Mouse (Mus musculus): Measurements from ENCODE around the gene Mbd3.

The Mbd3 gene

GRCm38 (mm10) chr10:80396822-80397523 is 2.4 kb downstream of the Mbd3 start:
- DNase-seq: no peak

- no peak for DNase-seq
Measured at GRCm38 (mm10) chr10:80395025-80395627, 4.2 kb downstream of the Mbd3 start.

- DNase-seq: peak; percentile 64 to 88
Measured at GRCm38 (mm10) chr10:80392687-80393086, 6.7 kb downstream of the Mbd3 start.

- peak; percentile 50 to 75 for DNase-seq
Measured at GRCm38 (mm10) chr10:80390697-80391096, 8.7 kb downstream of the Mbd3 start.

- peak in 1 of 2 experiments; percentile 33 for DNase-seq
Measured at GRCm38 (mm10) chr10:80389185-80389708, 10.1 kb downstream of the Mbd3 start.

GRCm38 (mm10) chr10:80388731-80389130 is 10.6 kb downstream of the Mbd3 start:
- DNase-seq: no peak

- peak; percentile 92 to 94 for DNase-seq
Measured at GRCm38 (mm10) chr10:80387522-80387959, 11.8 kb downstream of the Mbd3 start, which contains the start of gene Mex3d. Gene Mex3d, minus strand, starts transcription at chr10:80387659.

GRCm38 (mm10) chr10:80386735-80387471 is 12.4 kb downstream of the Mbd3 start:
- no peak for DNase-seq

- no peak for DNase-seq
Measured at GRCm38 (mm10) chr10:80385811-80386734, 13.3 kb downstream of the Mbd3 start.

- no peak for DNase-seq
Measured at GRCm38 (mm10) chr10:80385310-80385709, 14.0 kb downstream of the Mbd3 start.

GRCm38 (mm10) chr10:80384709-80385108 is 14.6 kb downstream of the Mbd3 start:
- DNase-seq: no peak

GRCm38 (mm10) chr10:80384115-80384639 is 15.2 kb downstream of the Mbd3 start:
- no peak for DNase-seq

- peak in 1 of 2 experiments; percentile 32 for DNase-seq
Measured at GRCm38 (mm10) chr10:80383431-80383830, 15.9 kb downstream of the Mbd3 start.

GRCm38 (mm10) chr10:80382641-80383365 is 16.5 kb downstream of the Mbd3 start:
- no peak for DNase-seq

GRCm38 (mm10) chr10:80377716-80378115 is 21.6 kb downstream of the Mbd3 start:
- peak in 1 of 2 experiments; percentile 56 for DNase-seq

- DNase-seq: peak; percentile 92 to 97
Measured at GRCm38 (mm10) chr10:80376160-80376559, 23.2 kb downstream of the Mbd3 start.

GRCm38 (mm10) chr10:80374063-80374462 is 25.3 kb downstream of the Mbd3 start:
- DNase-seq: peak; percentile 86 to 91

- no peak for DNase-seq
Measured at GRCm38 (mm10) chr10:80372706-80373105, 26.6 kb downstream of the Mbd3 start.

- DNase-seq: no peak
Measured at GRCm38 (mm10) chr10:80371983-80372382, 27.4 kb downstream of the Mbd3 start.

- peak; percentile 61 to 79 for DNase-seq
Measured at GRCm38 (mm10) chr10:80371411-80371966, 27.9 kb downstream of the Mbd3 start.
